Comparison of ENCODE assay signal across 8 mouse cellular contexts in genomic region chr6:118138731-118139709, GRCm38 (mm10). TPM values are rescaled to one million over a fixed set of nuclear protein-coding genes. Genes with fewer than 3 reads are reported as not detected.
A peak's percentile ranks its signal among the peaks of the same experiment; 100 is the strongest.
DNase-seq lines count a peak whose midpoint lies in the region; ATAC-seq and TF ChIP-seq lines count a peak whose summit lies in the region.

Csgalnact2 (minus strand) TSS chr6:118139140.

- WGBS in hindbrain, embryonic 15.5 days, result 5% methylated on average over 62 of the region's 66 CpGs

- ATAC-seq in Patski, result peak; percentile 96
- ATAC-seq in hindbrain, embryonic 15.5 days (ENCODE audit: low FRiP score, low read depth), result peak; percentile 98

- in situ Hi-C loops in Patski (cut with MboI; ENCODE audit: low pct_unique_long_range_greater_than_20kb), result no loop called here

- no peaks in the 10 kb centered on the region for H3K36me3 ChIP-seq in hindbrain, embryonic 15.5 days

- H3K27me3 ChIP-seq in Patski, result peaks cover 9% of the 10 kb centered on the region
- H3K27me3 ChIP-seq in hindbrain, embryonic 15.5 days, result no peaks in the 10 kb centered on the region

- peak; percentile 27 for TF ChIP-seq CTCF in Patski (IDR thresholded peaks at IDR 0.05)

- peak within 1 kb of the TSS; percentile 68 for H3K4me3 ChIP-seq in hindbrain, embryonic 15.5 days

- DNase-seq in Patski (ENCODE audit: low read depth, low spot score), result peak; percentile 24
- peak; percentile 94 to 96 for DNase-seq in cerebellum, postnatal 14 days
- DNase-seq in frontal cortex, postnatal 25 days (ENCODE audit: low spot score in 2 of 2), result peak; percentile 75 to 85
- DNase-seq in left cerebral cortex, adult 11 months (ENCODE audit: low spot score), result peak; percentile 89
- peak; percentile 96 to 98 for DNase-seq in lung, postnatal 4 days
- peak; percentile 78 for DNase-seq in retina, postnatal 7 days (ENCODE audit: low read depth, low spot score)
- DNase-seq in urinary bladder, adult 2 months (ENCODE audit: low spot score), result peak; percentile 88

- no peaks in the 10 kb centered on the region for H3K9me3 ChIP-seq in hindbrain, embryonic 15.5 days

- H3K4me2 ChIP-seq in hindbrain, embryonic 15.5 days, result peak within 1 kb of the TSS; percentile 85

- H3K4me1 ChIP-seq in hindbrain, embryonic 15.5 days (replicated peaks), result peaks cover 12% of the 10 kb centered on the region

- CTCF ChIA-PET in Patski (lab: Charles Lee), result no interaction called here

- peak within 1 kb of the TSS; percentile 76 for H3K9ac ChIP-seq in hindbrain, embryonic 15.5 days

- POLR2A ChIA-PET in Patski (lab: Charles Lee), result no interaction called here

- peak within 1 kb of the TSS; percentile 84 for H3K27ac ChIP-seq in hindbrain, embryonic 15.5 days (replicated peaks)

RNA-seq across cellular contexts. Expression of gene Csgalnact2, which starts in this region (rescaled TPM):
- polyA plus RNA-seq in Patski (2021), result 11.7 TPM
- 8.9 and 9.6 TPM in 2 replicates for polyA plus RNA-seq in hindbrain, embryonic 15.5 days (2015; fragmentation: Nextera tagmentation; extraction: Ambion mirVana)
- 19.8 and 20.2 TPM in 2 replicates for polyA plus RNA-seq in urinary bladder, adult 2 months (2012; rRNA removed)

Comparison
In these comparisons a context has a peak if more than half of its experiments do, and no peak if none do; other contexts are left out.
1. Peak in every context shown above with its lines: DNase-seq, ATAC-seq, H3K4me3 ChIP-seq and H3K27ac ChIP-seq.
2. DNase-seq: peak in every context shown above with its lines; median percentile 97 in lung, postnatal 4 days; 95 in cerebellum, postnatal 14 days; 89 in left cerebral cortex, adult 11 months; 88 in urinary bladder, adult 2 months; 80 in frontal cortex, postnatal 25 days; 78 in retina, postnatal 7 days; 24 in Patski.